Mouse (Mus musculus) intestine, embryonic 16.5 days (tissue): ENCODE data around the gene Zfp871. TPM values are rescaled to one million over a fixed set of nuclear protein-coding genes. Genes with fewer than 3 reads are reported as not detected.

Source experiments
- polyA plus RNA-seq: library from polyadenylated mRNA; unstranded; fragments of >200 nt; fragmentation: Nextera tagmentation; extraction: Ambion mirVana; gene quantifications from 2 replicates; pipeline ENCODE4 v1.2.1, GENCODE M21; 2015

Zfp871 gene
- polyA plus RNA-seq, 1 experiment from 2014 or later, result 26.5 TPM

Other genes with a start within 250 kb of the Zfp871 start
- not detected in 2 replicates for gene Cyp4f37, start 167.0 kb downstream of the Zfp871 start, polyA plus RNA-seq
- gene Cyp4f40, start 129.4 kb downstream of the Zfp871 start, polyA plus RNA-seq, result 24.0 and 24.6 TPM in 2 replicates
- 0.26 and 0.28 TPM in 2 replicates for gene Cyp4f15, start 102.7 kb downstream of the Zfp871 start, polyA plus RNA-seq
- 3.0 and 3.4 TPM in 2 replicates for gene Zfp811, start 21.6 kb upstream of the Zfp871 start, polyA plus RNA-seq
- 8.2 and 9.8 TPM in 2 replicates for gene Zfp799, start 42.0 kb upstream of the Zfp871 start, polyA plus RNA-seq
- gene Zfp870, start 103.4 kb upstream of the Zfp871 start, polyA plus RNA-seq, result 5.9 and 7.3 TPM in 2 replicates
- gene Cyp4f14, start 129.1 kb upstream of the Zfp871 start, polyA plus RNA-seq, result 4.7 and 5.0 TPM in 2 replicates
- 30.5 and 36.7 TPM in 2 replicates for gene Cyp4f13, start 159.1 kb upstream of the Zfp871 start, polyA plus RNA-seq
- 9.6 and 11.5 TPM in 2 replicates for gene Zfp472, start 177.5 kb upstream of the Zfp871 start, polyA plus RNA-seq
- gene Zfp952, start 204.8 kb upstream of the Zfp871 start, polyA plus RNA-seq, result 8.2 TPM in 2 replicates
- gene Zfp763, start 245.1 kb upstream of the Zfp871 start, polyA plus RNA-seq, result 8.4 and 8.9 TPM in 2 replicates